Mouse (Mus musculus): Measurements from ENCODE around the gene Fgfbp3. TPM values are rescaled to one million over a fixed set of nuclear protein-coding genes. Genes with fewer than 3 reads are reported as not detected.

The Fgfbp3 gene
- polyA plus RNA-seq, 1 experiment from 2014 or later: 7.6 TPM

- Histone ChIP-seq H3K4me2 (replicated peaks; ENCODE audit: low read depth, low read length) (peak overlapping the region; percentile 87), H3K27ac (ENCODE audit: low read length) (no peak overlapping the region), H3K27me3 (replicated peaks; ENCODE audit: insufficient read depth, low read length) (no peaks in the 10 kb centered on the region), H3K4me3 (ENCODE audit: low read depth, low read length) (peak overlapping the region; percentile 53), H3K4me1 (ENCODE audit: insufficient read depth, low read depth, low read length) (no peaks in the 10 kb centered on the region), H3K36me3 (ENCODE audit: insufficient read depth, low read length) (no peaks in the 10 kb centered on the region), H3K9ac (replicated peaks; ENCODE audit: low read depth) (peak overlapping the region; percentile 56), H3K9me3 (ENCODE audit: low read length) (no peaks in the 10 kb centered on the region)
- TF ChIP-seq EP300 (IDR thresholded peaks at IDR 0.05) (no peak), CTCF (IDR thresholded peaks at IDR 0.05) (no peak)
- WGBS: 3% methylated on average over 38 of the region's 41 CpGs
- ATAC-seq: peak; percentile 69
- DNase-seq (ENCODE audit: low spot score): peak; percentile 37
Measured at GRCm38 (mm10) chr19:36904211-36905007, 15.0 kb downstream of the Fgfbp3 start.

- no peaks in the 10 kb centered on the region for H3K9me3 ChIP-seq (ENCODE audit: low read length)
- no peaks in the 10 kb centered on the region for H3K4me1 ChIP-seq (ENCODE audit: insufficient read depth, low read depth, low read length)
- H3K27ac ChIP-seq (ENCODE audit: low read length): no peak overlapping the region
- ATAC-seq (no peak), DNase-seq (ENCODE audit: low spot score) (no peak)
- 44% methylated on average over 7 of the region's 7 CpGs for WGBS
- H3K4me2 ChIP-seq (replicated peaks; ENCODE audit: low read depth, low read length): peak overlapping the region; percentile 87; the same call in 1 of the 2 replicates
- no peak overlapping the region for H3K9ac ChIP-seq (replicated peaks; ENCODE audit: low read depth)
- H3K4me3 ChIP-seq (ENCODE audit: low read depth, low read length): no peak overlapping the region
- no peaks in the 10 kb centered on the region for H3K36me3 ChIP-seq (ENCODE audit: insufficient read depth, low read length)
- H3K27me3 ChIP-seq (replicated peaks; ENCODE audit: insufficient read depth, low read length): no peaks in the 10 kb centered on the region
- TF ChIP-seq EP300 (IDR thresholded peaks at IDR 0.05) (no peak), CTCF (IDR thresholded peaks at IDR 0.05) (no peak)
Measured at GRCm38 (mm10) chr19:36903377-36903776, 16.0 kb downstream of the Fgfbp3 start.

DNA sequence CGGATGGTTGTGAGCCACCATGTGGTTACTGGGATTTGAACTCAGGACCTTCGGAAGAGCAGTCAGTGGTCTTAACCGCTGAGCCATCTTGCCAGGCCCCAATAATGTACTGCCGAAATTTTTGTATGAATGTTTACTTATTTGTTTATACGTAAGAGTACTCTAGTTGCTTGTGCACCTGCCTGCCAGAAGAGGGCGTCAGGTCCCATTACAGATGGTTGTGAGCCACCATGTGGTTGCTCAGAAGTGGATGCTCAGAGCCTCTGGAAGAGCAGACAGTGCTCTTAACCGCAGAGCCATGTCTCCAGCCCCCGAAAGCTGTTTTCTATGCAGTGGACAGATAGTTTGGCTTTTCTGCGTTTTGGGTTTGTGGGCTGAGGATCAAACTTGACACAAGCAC, 21.6 kb downstream of the Fgfbp3 start:
- Histone ChIP-seq H3K9ac (replicated peaks; ENCODE audit: low read depth) (no peak overlapping the region), H3K27ac (ENCODE audit: low read length) (no peak overlapping the region), H3K4me3 (ENCODE audit: low read depth, low read length) (no peak overlapping the region), H3K36me3 (ENCODE audit: insufficient read depth, low read length) (no peaks in the 10 kb centered on the region), H3K4me1 (ENCODE audit: insufficient read depth, low read depth, low read length) (no peaks in the 10 kb centered on the region), H3K4me2 (replicated peaks; ENCODE audit: low read depth, low read length) (no peak overlapping the region), H3K27me3 (replicated peaks; ENCODE audit: insufficient read depth, low read length) (no peaks in the 10 kb centered on the region), H3K9me3 (ENCODE audit: low read length) (no peaks in the 10 kb centered on the region)
- ATAC-seq (peak; percentile 44; the same call in 1 of the 2 replicates), DNase-seq (ENCODE audit: low spot score) (peak; percentile 62)
- TF ChIP-seq CTCF (IDR thresholded peaks at IDR 0.05) (peak; percentile 84), EP300 (IDR thresholded peaks at IDR 0.05) (no peak)
- 45% methylated on average over 9 of the region's 9 CpGs for WGBS

DNA sequence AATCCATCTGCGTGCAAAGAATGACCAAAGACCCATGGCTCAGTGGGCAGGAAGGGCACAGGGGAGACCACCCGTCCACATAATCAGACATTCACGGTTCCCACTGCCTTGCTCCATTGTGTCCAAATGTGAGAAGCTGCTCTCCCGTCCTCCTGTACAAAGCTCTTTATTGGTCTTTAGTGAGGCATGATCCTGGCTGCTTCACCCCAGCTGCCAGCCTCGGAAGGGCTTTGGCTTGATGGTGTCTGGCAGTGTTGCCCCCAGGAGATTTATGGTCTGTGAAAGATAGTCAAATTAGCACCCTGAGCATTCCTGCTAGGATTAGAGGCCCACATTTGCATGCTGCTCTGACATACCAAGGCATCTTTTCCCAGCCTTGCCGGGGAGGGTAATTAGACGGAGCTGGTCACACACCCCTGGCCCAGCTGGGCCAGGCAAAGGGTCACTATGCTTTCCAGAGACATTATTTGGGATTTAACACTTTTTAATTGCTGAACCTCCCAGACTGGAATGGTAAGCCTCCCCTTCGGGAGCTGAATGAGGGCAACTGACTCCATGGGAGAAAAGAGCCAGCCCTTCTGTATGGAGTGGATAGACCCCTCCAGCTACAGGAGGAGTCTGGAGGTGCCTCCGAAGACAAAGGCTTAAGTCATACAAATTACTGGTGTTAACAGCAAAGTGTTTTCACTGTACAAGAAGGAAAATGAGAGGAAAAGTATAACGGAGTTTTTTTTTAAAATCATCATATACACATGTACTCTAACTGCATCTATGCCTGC, 22.4 kb downstream of the Fgfbp3 start:
- no peak overlapping the region for H3K4me2 ChIP-seq (replicated peaks; ENCODE audit: low read depth, low read length)
- no peaks in the 10 kb centered on the region for H3K27me3 ChIP-seq (replicated peaks; ENCODE audit: insufficient read depth, low read length)
- H3K27ac ChIP-seq (ENCODE audit: low read length): no peak overlapping the region
- H3K9ac ChIP-seq (replicated peaks; ENCODE audit: low read depth): no peak overlapping the region
- 34% methylated on average over 10 of the region's 10 CpGs for WGBS
- H3K9me3 ChIP-seq (ENCODE audit: low read length): no peaks in the 10 kb centered on the region
- peaks cover 2% of the 10 kb centered on the region; the same call in 1 of the 2 replicates for H3K36me3 ChIP-seq (ENCODE audit: insufficient read depth, low read length)
- DNase-seq (ENCODE audit: low spot score): no peak
- H3K4me1 ChIP-seq (ENCODE audit: insufficient read depth, low read depth, low read length): no peaks in the 10 kb centered on the region
- no peak overlapping the region for H3K4me3 ChIP-seq (ENCODE audit: low read depth, low read length)
- no peak for ATAC-seq
- no peak for TF ChIP-seq EP300 (IDR thresholded peaks at IDR 0.05)
- TF ChIP-seq CTCF (IDR thresholded peaks at IDR 0.05): no peak

- DNase-seq (ENCODE audit: low spot score) (no peak), ATAC-seq (no peak)
- Histone ChIP-seq H3K27me3 (replicated peaks; ENCODE audit: insufficient read depth, low read length) (no peaks in the 10 kb centered on the region), H3K36me3 (ENCODE audit: insufficient read depth, low read length) (peaks cover 28% of the 10 kb centered on the region; the same call in 1 of the 2 replicates), H3K4me2 (replicated peaks; ENCODE audit: low read depth, low read length) (no peak overlapping the region), H3K9me3 (ENCODE audit: low read length) (no peaks in the 10 kb centered on the region), H3K4me3 (ENCODE audit: low read depth, low read length) (no peak overlapping the region), H3K27ac (ENCODE audit: low read length) (no peak overlapping the region), H3K4me1 (ENCODE audit: insufficient read depth, low read depth, low read length) (no peaks in the 10 kb centered on the region), H3K9ac (replicated peaks; ENCODE audit: low read depth) (no peak overlapping the region)
- no peak for TF ChIP-seq CTCF (IDR thresholded peaks at IDR 0.05)
- WGBS: 96% methylated on average over 3 of the region's 3 CpGs
Measured at GRCm38 (mm10) chr19:36891746-36892145, 27.7 kb downstream of the Fgfbp3 start.

GRCm38 (mm10) chr19:36887706-36888105, 31.7 kb downstream of the Fgfbp3 start:
- Histone ChIP-seq H3K4me1 (ENCODE audit: insufficient read depth, low read depth, low read length) (no peaks in the 10 kb centered on the region), H3K9ac (replicated peaks; ENCODE audit: low read depth) (no peak overlapping the region), H3K9me3 (ENCODE audit: low read length) (no peaks in the 10 kb centered on the region), H3K27ac (ENCODE audit: low read length) (no peak overlapping the region), H3K27me3 (replicated peaks; ENCODE audit: insufficient read depth, low read length) (no peaks in the 10 kb centered on the region), H3K4me2 (replicated peaks; ENCODE audit: low read depth, low read length) (no peak overlapping the region), H3K36me3 (ENCODE audit: insufficient read depth, low read length) (peaks cover 41% of the 10 kb centered on the region; the same call in 1 of the 2 replicates), H3K4me3 (ENCODE audit: low read depth, low read length) (no peak overlapping the region)
- TF ChIP-seq EP300 (IDR thresholded peaks at IDR 0.05) (no peak), CTCF (IDR thresholded peaks at IDR 0.05) (no peak)
- ATAC-seq (no peak), DNase-seq (ENCODE audit: low spot score) (no peak)
- 83% methylated on average over 3 of the region's 3 CpGs for WGBS

Data from lung, postnatal 0 days (tissue).